Mouse (Mus musculus) neural tube, embryonic 12.5 days (tissue): Measurements from ENCODE around the gene Acad10. TPM values are rescaled to one million over a fixed set of nuclear protein-coding genes. Genes with fewer than 3 reads are reported as not detected.
A peak's percentile ranks its signal among the peaks of the same experiment; 100 is the strongest.
"Not testable (repeated sequence)": the region's sequence is repeated elsewhere in the genome, so short reads cannot be mapped to it uniquely, and the experiment has no call there.

Experiments
- ATAC-seq: fragments of 200-750 bp; cut with Nextera tagmentation; 2 replicates; pipeline ENCODE4 v1.8.0; 2017; ENCODE audit warnings: low read depth, mild to moderate bottlenecking, moderate TSS enrichment, moderate library complexity; ENCODE audit not compliant: low FRiP score
- H3K27ac ChIP-seq: fragments of 300-500 bp; sonication (generic); 2 replicates; pipeline ENCODE4 v1.5.1; 2016
- H3K27me3 ChIP-seq: fragments of 300-500 bp; sonication (generic); replicated peaks from 2 replicates; pipeline ENCODE4 v1.6.1; 2016; ENCODE audit warnings: mild to moderate bottlenecking
- H3K36me3 ChIP-seq: fragments of 300-500 bp; sonication (generic); 2 replicates; pipeline ENCODE4 v1.6.1; 2016; ENCODE audit warnings: mild to moderate bottlenecking
- H3K4me1 ChIP-seq: fragments of 300-500 bp; sonication (generic); 2 replicates; pipeline ENCODE4 v1.6.1; 2016
- H3K4me2 ChIP-seq: fragments of 300-500 bp; sonication (generic); replicated peaks from 2 replicates; pipeline ENCODE4 v1.6.1; 2016; ENCODE audit warnings: mild to moderate bottlenecking
- H3K4me3 ChIP-seq: fragments of 300-500 bp; sonication (generic); 2 replicates; pipeline ENCODE4 v1.5.1; 2016
- H3K9ac ChIP-seq: fragments of 300-500 bp; sonication (generic); 2 replicates; pipeline ENCODE4 v1.6.1; 2016; ENCODE audit warnings: mild to moderate bottlenecking
- H3K9me3 ChIP-seq: fragments of 300-500 bp; sonication (generic); 2 replicates; pipeline ENCODE4 v1.6.1; 2016; ENCODE audit warnings: mild to moderate bottlenecking
- WGBS: fragments of 180-500 bp; shearing (Covaris S2); methylation state at CpG from one replicate; pipeline ENCODE4 v1.1.7; 2016; 5-methylcytosine and 5-hydroxymethylcytosine counted together
- polyA plus RNA-seq: library from polyadenylated mRNA; unstranded; fragments of >200 nt; fragmentation: Nextera tagmentation; extraction: Ambion mirVana; gene quantifications from 2 replicates; pipeline ENCODE4 v1.2.1, GENCODE M21; 2016

Acad10 gene
- polyA plus RNA-seq = 1.7 and 2.0 TPM in 2 replicates

GRCm38 (mm10) chr5:121660059-121660896 lies at the start of gene Acad10, which contains the start of gene Brap:
Acad10 (minus strand) TSS chr5:121660514.
Brap (plus strand) TSS chr5:121660563.
- 1% methylated on average over 82 of the region's 85 CpGs for WGBS

GRCm38 (mm10) chr5:121704512-121705248 lies 44.4 kb upstream of the Acad10 start:
- 12% methylated on average over 20 of the region's 20 CpGs for WGBS
- Histone ChIP-seq H3K9ac (no peak overlapping the region), H3K36me3 (no peaks in the 10 kb centered on the region), H3K4me2 (peak overlapping the region; percentile 47), H3K9me3 (no peaks in the 10 kb centered on the region), H3K4me1 (peaks cover 7% of the 10 kb centered on the region), H3K27me3 (no peaks in the 10 kb centered on the region), H3K27ac (no peak overlapping the region), H3K4me3 (no peak overlapping the region)
- no peak for ATAC-seq

More at GRCm38 (mm10) chr5:121660059-121660896, at the start of gene Acad10, which contains the start of gene Brap:
- peaks cover 25% of the 10 kb centered on the region for H3K36me3 ChIP-seq
- H3K9me3 ChIP-seq = no peaks in the 10 kb centered on the region
- ATAC-seq = peak; percentile 62
- H3K27me3 ChIP-seq = no peaks in the 10 kb centered on the region
- H3K9ac ChIP-seq = peak within 1 kb of the TSS; percentile 93
- peaks cover 11% of the 10 kb centered on the region for H3K4me1 ChIP-seq
- 0 out of 2 replicates have a peak within 1 kb of the TSS, but pooled peaks have one; percentile 50 for H3K27ac ChIP-seq
- H3K4me2 ChIP-seq = peak within 1 kb of the TSS; percentile 88
- peak within 1 kb of the TSS; percentile 86 for H3K4me3 ChIP-seq

- Histone ChIP-seq H3K27me3 (no peaks in the 10 kb centered on the region), H3K27ac (no peak overlapping the region)
- 77% methylated on average over 1 of the region's 1 CpGs for WGBS
Observed at GRCm38 (mm10) chr5:121703341-121703740, 43.0 kb upstream of the Acad10 start.

GRCm38 (mm10) chr5:121701111-121701769 lies 40.9 kb upstream of the Acad10 start:
- H3K4me2 ChIP-seq = no peak overlapping the region
- no peaks in the 10 kb centered on the region for H3K9me3 ChIP-seq
- no peak for ATAC-seq
- no peak overlapping the region for H3K27ac ChIP-seq
- 58% methylated on average over 8 of the region's 8 CpGs for WGBS
- no peaks in the 10 kb centered on the region for H3K27me3 ChIP-seq
- H3K4me3 ChIP-seq = no peak overlapping the region
- H3K9ac ChIP-seq = no peak overlapping the region
- H3K4me1 ChIP-seq = peaks cover 7% of the 10 kb centered on the region
- H3K36me3 ChIP-seq = no peaks in the 10 kb centered on the region

More at GRCm38 (mm10) chr5:121703341-121703740, 43.0 kb upstream of the Acad10 start:
- H3K4me3 ChIP-seq = no peak overlapping the region
- H3K9me3 ChIP-seq = no peaks in the 10 kb centered on the region
- no peak overlapping the region for H3K9ac ChIP-seq
- H3K4me2 ChIP-seq = no peak overlapping the region
- H3K4me1 ChIP-seq = peaks cover 7% of the 10 kb centered on the region
- no peak for ATAC-seq
- H3K36me3 ChIP-seq = no peaks in the 10 kb centered on the region

- peaks cover 7% of the 10 kb centered on the region for H3K4me1 ChIP-seq
- H3K27ac ChIP-seq = no peak overlapping the region
- no peak overlapping the region for H3K4me3 ChIP-seq
- H3K27me3 ChIP-seq = no peaks in the 10 kb centered on the region
- no peak overlapping the region for H3K4me2 ChIP-seq
- ATAC-seq = no peak
- no peaks in the 10 kb centered on the region for H3K36me3 ChIP-seq
- 43% methylated on average over 11 of the region's 11 CpGs for WGBS
- no peak overlapping the region for H3K9ac ChIP-seq
- H3K9me3 ChIP-seq = no peaks in the 10 kb centered on the region
Observed at GRCm38 (mm10) chr5:121700496-121700895, 40.2 kb upstream of the Acad10 start.

- H3K4me2 ChIP-seq = no peak overlapping the region
- WGBS = 70% methylated on average over 5 of the region's 5 CpGs
- H3K27ac ChIP-seq = no peak overlapping the region
- no peaks in the 10 kb centered on the region for H3K9me3 ChIP-seq
- H3K9ac ChIP-seq = no peak overlapping the region
- no peaks in the 10 kb centered on the region for H3K27me3 ChIP-seq
- H3K36me3 ChIP-seq = no peaks in the 10 kb centered on the region
- H3K4me3 ChIP-seq = no peak overlapping the region
- peaks cover 6% of the 10 kb centered on the region for H3K4me1 ChIP-seq
- no peak for ATAC-seq
Observed at GRCm38 (mm10) chr5:121699891-121700290, 39.6 kb upstream of the Acad10 start.

- H3K4me2 ChIP-seq = no peak overlapping the region
- WGBS = 52% methylated on average over 6 of the region's 6 CpGs
- H3K36me3 ChIP-seq = no peaks in the 10 kb centered on the region
- H3K9ac ChIP-seq = no peak overlapping the region
- no peaks in the 10 kb centered on the region for H3K4me1 ChIP-seq
- H3K4me3 ChIP-seq = no peak overlapping the region
- H3K9me3 ChIP-seq = no peaks in the 10 kb centered on the region
- H3K27ac ChIP-seq = no peak overlapping the region
- no peak for ATAC-seq
- H3K27me3 ChIP-seq = no peaks in the 10 kb centered on the region
Observed at GRCm38 (mm10) chr5:121696761-121697160, 36.4 kb upstream of the Acad10 start.

- no peaks in the 10 kb centered on the region for H3K9me3 ChIP-seq
- H3K4me1 ChIP-seq = no peaks in the 10 kb centered on the region
- H3K4me3 ChIP-seq = no peak overlapping the region
- no peak overlapping the region for H3K27ac ChIP-seq
- H3K4me2 ChIP-seq = no peak overlapping the region
- no peak for ATAC-seq
- H3K9ac ChIP-seq = no peak overlapping the region
- peaks cover under 1% of the 10 kb centered on the region; the same call in 1 of the 2 replicates for H3K36me3 ChIP-seq
- H3K27me3 ChIP-seq = no peaks in the 10 kb centered on the region
- WGBS = 92% methylated on average over 4 of the region's 4 CpGs
Observed at GRCm38 (mm10) chr5:121692897-121693296, 32.6 kb upstream of the Acad10 start.

- 93% methylated on average over 7 of the region's 7 CpGs for WGBS
- ATAC-seq, H3K4me1 ChIP-seq, H3K4me3 ChIP-seq, H3K4me2 ChIP-seq, H3K9ac ChIP-seq, H3K9me3 ChIP-seq, H3K27me3 ChIP-seq, H3K27ac ChIP-seq: not testable (repeated sequence)
- peaks cover 14% of the 10 kb centered on the region for H3K36me3 ChIP-seq
Observed at GRCm38 (mm10) chr5:121691436-121691835, 31.1 kb upstream of the Acad10 start.

- Histone ChIP-seq H3K9ac (no peak overlapping the region), H3K36me3 (peaks cover 22% of the 10 kb centered on the region), H3K4me2 (no peak overlapping the region), H3K9me3 (no peaks in the 10 kb centered on the region), H3K4me1 (no peaks in the 10 kb centered on the region), H3K4me3 (no peak overlapping the region), H3K27ac (no peak overlapping the region), H3K27me3 (no peaks in the 10 kb centered on the region)
- 84% methylated on average over 7 of the region's 7 CpGs for WGBS
- ATAC-seq = no peak
Observed at GRCm38 (mm10) chr5:121690482-121691211, 30.3 kb upstream of the Acad10 start.

GRCm38 (mm10) chr5:121686113-121686898 lies 26.0 kb upstream of the Acad10 start:
- peaks cover 62% of the 10 kb centered on the region for H3K36me3 ChIP-seq
- 82% methylated on average over 15 of the region's 15 CpGs for WGBS
- no peak overlapping the region for H3K4me3 ChIP-seq
- no peaks in the 10 kb centered on the region for H3K27me3 ChIP-seq
- no peak overlapping the region for H3K9ac ChIP-seq
- no peaks in the 10 kb centered on the region for H3K9me3 ChIP-seq
- no peaks in the 10 kb centered on the region for H3K4me1 ChIP-seq
- H3K4me2 ChIP-seq = no peak overlapping the region
- H3K27ac ChIP-seq = no peak overlapping the region
- no peak for ATAC-seq
